Mouse (Mus musculus) C2C12 (cell line): Measurements from ENCODE around the gene Dhcr24.

Source experiments
- CTCF ChIP-seq: IDR thresholded peaks from one replicate; pipeline ENCODE4 v1.5.1; 2011; ENCODE audit not compliant: control insufficient read depth, insufficient read depth, insufficient read length
- MAX ChIP-seq: IDR thresholded peaks from one replicate; pipeline ENCODE4 v1.6.1; 2011; ENCODE audit warnings: mild to moderate bottlenecking, control low read depth
- MYOD1 ChIP-seq: IDR thresholded peaks from one replicate; pipeline ENCODE4 v1.6.1; 2011; ENCODE audit warnings: low read depth; ENCODE audit not compliant: control insufficient read depth, insufficient read length
- MYOG ChIP-seq: IDR thresholded peaks from one replicate; pipeline ENCODE4 v1.6.1; 2011; ENCODE audit not compliant: control insufficient read depth, insufficient read length; ENCODE audit errors: extremely low read depth
- USF1 ChIP-seq: IDR thresholded peaks from one replicate; pipeline ENCODE4 v1.6.1; 2011; ENCODE audit warnings: low read depth, mild to moderate bottlenecking, control low read depth, moderate library complexity

- TF ChIP-seq CTCF (no peak), MAX (no peak), MYOD1 (no peak), MYOG (no peak), USF1 (no peak)
These were observed 21.8 kb downstream of the Dhcr24 start for GRCm38 (mm10) chr4:106582428-106583153.
